Mouse (Mus musculus): ENCODE results near the gene Lyz2. TPM values are rescaled to one million over a fixed set of nuclear protein-coding genes. Genes with fewer than 3 reads are reported as not detected.

Lyz2 gene
- polyA plus RNA-seq, 1 experiment from 2014 or later: 106 TPM

GRCm38 (mm10) chr10:117229826-117230225, 52.3 kb downstream of the Lyz2 start:
- WGBS: 70% methylated on average over 16 of the region's 16 CpGs
- H3K27me3 ChIP-seq (ENCODE audit: control insufficient read depth, insufficient read depth, low read length): no peaks in the 10 kb centered on the region
- no peak for ATAC-seq (ENCODE audit: insufficient number of reproducible peaks, insufficient read depth, low FRiP score, low read depth)
- H3K9ac ChIP-seq (ENCODE audit: low read length): no peak overlapping the region
- H3K4me3 ChIP-seq (ENCODE audit: control insufficient read depth in 1 of 2, insufficient read depth in 1 of 2, low read depth in 1 of 2, low read length in 2 of 2): no peak overlapping the region
- no peak overlapping the region for H3K27ac ChIP-seq (replicated peaks in 1 of 2; ENCODE audit: control insufficient read depth in 1 of 2, insufficient read depth in 1 of 2, low read depth in 2 of 2, low read length in 2 of 2)
- H3K4me2 ChIP-seq (ENCODE audit: low read length): no peak overlapping the region
- peaks cover 0 to 2% of the 10 kb centered on the region in 2 experiments; a peak in 1 of 4 replicates for H3K4me1 ChIP-seq (ENCODE audit: control insufficient read depth in 2 of 2, insufficient read depth in 2 of 2, low read length in 2 of 2)
- H3K9me3 ChIP-seq (ENCODE audit: control insufficient read depth, low read length): no peaks in the 10 kb centered on the region
- no peaks in the 10 kb centered on the region for H3K36me3 ChIP-seq (ENCODE audit: control insufficient read depth, insufficient read depth, low read length)

Other genes with a start within 250 kb of the Lyz2 start
- 80.5 and 84.2 TPM in 2 replicates for gene Lrrc10, start 237.0 kb downstream of the Lyz2 start, polyA plus RNA-seq (2014; fragmentation: Nextera tagmentation; extraction: Ambion mirVana)
- gene Cct2, start 218.5 kb downstream of the Lyz2 start, polyA plus RNA-seq (2014; fragmentation: Nextera tagmentation; extraction: Ambion mirVana): 178 and 183 TPM in 2 replicates
- gene Frs2, start 133.8 kb downstream of the Lyz2 start, polyA plus RNA-seq (2014; fragmentation: Nextera tagmentation; extraction: Ambion mirVana): 25.4 and 26.1 TPM in 2 replicates
- 48.0 and 52.1 TPM in 2 replicates for gene Yeats4, start 57.8 kb downstream of the Lyz2 start, polyA plus RNA-seq (2014; fragmentation: Nextera tagmentation; extraction: Ambion mirVana)
- gene 9530003J23Rik, start 43.6 kb downstream of the Lyz2 start, polyA plus RNA-seq (2014; fragmentation: Nextera tagmentation; extraction: Ambion mirVana): not detected in 2 replicates
- 5.1 TPM in 2 replicates for gene Lyz1, start 10.5 kb upstream of the Lyz2 start, polyA plus RNA-seq (2014; fragmentation: Nextera tagmentation; extraction: Ambion mirVana)
- gene Cpsf6, start 97.7 kb upstream of the Lyz2 start, polyA plus RNA-seq (2014; fragmentation: Nextera tagmentation; extraction: Ambion mirVana): 93.0 and 101 TPM in 2 replicates